Mouse (Mus musculus) heart, adult 2 months (tissue): ENCODE measurements at regions not wholly inside any gene's neighbourhood (a gene's known extent, or its start where the extent isn't known, plus 50 kb on each side); places are given as distances from the start of the nearest gene placed in this dataset.
A peak's percentile ranks its signal among the peaks of the same experiment; 100 is the strongest.

Experiments used
- DNase-seq, 2 experiments: peaks; one replicate each; pipeline ENCODE4 v3.0.0; 2021
- H3K27ac ChIP-seq: fragments of 200-600 bp; 2 replicates; pipeline ENCODE4 v1.8.1; 2022
- H3K27me3 ChIP-seq: fragments of 200-500 bp; 2 replicates; pipeline ENCODE4 v1.6.1; 2012; ENCODE audit warnings: mild to moderate bottlenecking, low read length, inconsistent platforms, mixed read lengths; ENCODE audit not compliant: control insufficient read depth, insufficient read depth
- H3K36me3 ChIP-seq: fragments of 200-500 bp; 2 replicates; pipeline ENCODE4 v1.6.1; 2012; ENCODE audit warnings: low read length, inconsistent platforms; ENCODE audit not compliant: control insufficient read depth, insufficient read depth
- H3K4me1 ChIP-seq: fragments of 200-500 bp; 2 replicates; pipeline ENCODE4 v1.6.1; 2011; ENCODE audit warnings: low read length; ENCODE audit not compliant: control insufficient read depth, insufficient read depth
- H3K4me3 ChIP-seq: fragments of 200-600 bp; 2 replicates; pipeline ENCODE4 v1.8.1; 2022
- H3K79me2 ChIP-seq: fragments of 200-500 bp; replicated peaks from 2 replicates; pipeline ENCODE4 v1.6.1; 2012; ENCODE audit warnings: mild to moderate bottlenecking, inconsistent platforms, low read length, moderate library complexity, mixed read lengths; ENCODE audit not compliant: control insufficient read depth, insufficient read depth
- H3K9ac ChIP-seq: fragments of 200-500 bp; 2 replicates; pipeline ENCODE4 v1.6.1; 2012; ENCODE audit warnings: low read depth, mild to moderate bottlenecking, control low read depth, inconsistent platforms, low read length, mixed read lengths
- CTCF ChIP-seq: fragments of 200-600 bp; IDR thresholded peaks from 2 replicates; pipeline ENCODE4 v1.8.1; 2022; ENCODE audit warnings: antibody characterized with exemption, mild to moderate bottlenecking, moderate library complexity
- EP300 ChIP-seq: fragments of 200-500 bp; IDR thresholded peaks from 2 replicates; pipeline ENCODE4 v1.6.1; 2011; ENCODE audit warnings: low read depth, low read length, control low read depth; ENCODE audit not compliant: insufficient read depth
- POLR2A ChIP-seq: fragments of 200-500 bp; IDR thresholded peaks from 2 replicates; pipeline ENCODE4 v1.6.1; 2011; ENCODE audit warnings: mild to moderate bottlenecking, low read depth, low read length, control low read depth; ENCODE audit not compliant: insufficient read depth
- WGBS: fragments of 180-500 bp; shearing (Covaris S2); methylation state at CpG from one replicate; pipeline ENCODE4 v1.1.7; 2018; 5-methylcytosine and 5-hydroxymethylcytosine counted together
- intact Hi-C: fragments of 180-260 bp; cut with DNase I; formaldehyde crosslinking; loops from one replicate; pipeline ENCODE4 v1.15.1; 2025

GRCm38 (mm10) chr2:107202474-107202858, 88.0 kb upstream of the Kcna4 start:
- no peaks in the 10 kb centered on the region for H3K27me3 ChIP-seq
- no peak overlapping the region for H3K9ac ChIP-seq
- DNase-seq, result no peak
- no peaks in the 10 kb centered on the region for H3K79me2 ChIP-seq
- no peak overlapping the region for H3K27ac ChIP-seq
- TF ChIP-seq CTCF (no peak), EP300 (no peak), POLR2A (no peak)
- intact Hi-C loops, result no loop called here
- 65% methylated on average over 3 of the region's 3 CpGs for WGBS
- no peak overlapping the region for H3K4me3 ChIP-seq
- H3K36me3 ChIP-seq, result no peaks in the 10 kb centered on the region
- H3K4me1 ChIP-seq, result no peaks in the 10 kb centered on the region

GRCm38 (mm10) chr2:107221544-107221943, 68.9 kb upstream of the Kcna4 start:
- H3K27me3 ChIP-seq, result no peaks in the 10 kb centered on the region
- no peak overlapping the region for H3K9ac ChIP-seq
- no peak overlapping the region for H3K4me3 ChIP-seq
- intact Hi-C loops, result no loop called here
- no peaks in the 10 kb centered on the region for H3K36me3 ChIP-seq
- H3K4me1 ChIP-seq, result no peaks in the 10 kb centered on the region
- no peak for TF ChIP-seq EP300
- no peak for TF ChIP-seq CTCF
- TF ChIP-seq POLR2A, result no peak
- DNase-seq, result no peak
- WGBS, result 51% methylated on average over 1 of the region's 1 CpGs
- H3K79me2 ChIP-seq, result no peaks in the 10 kb centered on the region
- no peak overlapping the region for H3K27ac ChIP-seq

GRCm38 (mm10) chr2:107224679-107225078, 65.8 kb upstream of the Kcna4 start:
- DNase-seq, result no peak
- Histone ChIP-seq H3K36me3 (peaks cover 6% of the 10 kb centered on the region), H3K4me1 (peaks cover 4% of the 10 kb centered on the region), H3K27ac (no peak overlapping the region), H3K79me2 (no peaks in the 10 kb centered on the region), H3K27me3 (no peaks in the 10 kb centered on the region), H3K4me3 (no peak overlapping the region), H3K9ac (no peak overlapping the region)
- TF ChIP-seq CTCF, result no peak
- no peak for TF ChIP-seq EP300
- TF ChIP-seq POLR2A, result no peak
- intact Hi-C loops, result no loop called here
- WGBS, result 67% methylated on average over 2 of the region's 2 CpGs

GRCm38 (mm10) chr2:107227486-107227885, 63.0 kb upstream of the Kcna4 start:
- peaks cover 6% of the 10 kb centered on the region for H3K36me3 ChIP-seq
- H3K79me2 ChIP-seq, result no peaks in the 10 kb centered on the region
- no peak overlapping the region for H3K9ac ChIP-seq
- peak overlapping the region; percentile 61 for H3K27ac ChIP-seq
- no peak for DNase-seq
- no peak for TF ChIP-seq POLR2A
- no peak for TF ChIP-seq CTCF
- no peak for TF ChIP-seq EP300
- H3K27me3 ChIP-seq, result no peaks in the 10 kb centered on the region
- H3K4me3 ChIP-seq, result no peak overlapping the region
- peaks cover 4% of the 10 kb centered on the region for H3K4me1 ChIP-seq
- intact Hi-C loops, result no loop called here
- 25% methylated on average over 2 of the region's 2 CpGs for WGBS

- peak overlapping the region; percentile 61 for H3K27ac ChIP-seq
- H3K4me1 ChIP-seq, result peaks cover 4% of the 10 kb centered on the region
- DNase-seq, result no peak
- H3K79me2 ChIP-seq, result no peaks in the 10 kb centered on the region
- TF ChIP-seq POLR2A, result no peak
- no peak for TF ChIP-seq EP300
- TF ChIP-seq CTCF, result no peak
- WGBS, result 3% methylated on average over 1 of the region's 1 CpGs
- H3K9ac ChIP-seq, result no peak overlapping the region
- H3K27me3 ChIP-seq, result no peaks in the 10 kb centered on the region
- H3K4me3 ChIP-seq, result no peak overlapping the region
- intact Hi-C loops, result loop anchor here (2.0 kb wide), 1 partner anchor 77 kb away; no protein-coding TSS in a partner anchor
- peaks cover 6% of the 10 kb centered on the region for H3K36me3 ChIP-seq
Observed at GRCm38 (mm10) chr2:107228287-107228686, 62.2 kb upstream of the Kcna4 start.

- Histone ChIP-seq H3K36me3 (peaks cover 6% of the 10 kb centered on the region), H3K27me3 (no peaks in the 10 kb centered on the region), H3K4me1 (peaks cover 4% of the 10 kb centered on the region), H3K27ac (no peak overlapping the region), H3K79me2 (no peaks in the 10 kb centered on the region), H3K9ac (no peak overlapping the region), H3K4me3 (no peak overlapping the region)
- TF ChIP-seq CTCF (peak; percentile 38), EP300 (no peak)
- intact Hi-C loops, result no loop called here
- DNase-seq, result peak in 1 of 2 experiments; percentile 30
- WGBS, result 33% methylated on average over 2 of the region's 2 CpGs
Observed at GRCm38 (mm10) chr2:107231680-107232079, 58.8 kb upstream of the Kcna4 start.
